Mouse (Mus musculus): ENCODE measurements at regions not wholly inside any gene's neighbourhood (a gene's known extent, or its start where the extent isn't known, plus 50 kb on each side); places are given as distances from the start of the nearest gene placed in this dataset.

DNA sequence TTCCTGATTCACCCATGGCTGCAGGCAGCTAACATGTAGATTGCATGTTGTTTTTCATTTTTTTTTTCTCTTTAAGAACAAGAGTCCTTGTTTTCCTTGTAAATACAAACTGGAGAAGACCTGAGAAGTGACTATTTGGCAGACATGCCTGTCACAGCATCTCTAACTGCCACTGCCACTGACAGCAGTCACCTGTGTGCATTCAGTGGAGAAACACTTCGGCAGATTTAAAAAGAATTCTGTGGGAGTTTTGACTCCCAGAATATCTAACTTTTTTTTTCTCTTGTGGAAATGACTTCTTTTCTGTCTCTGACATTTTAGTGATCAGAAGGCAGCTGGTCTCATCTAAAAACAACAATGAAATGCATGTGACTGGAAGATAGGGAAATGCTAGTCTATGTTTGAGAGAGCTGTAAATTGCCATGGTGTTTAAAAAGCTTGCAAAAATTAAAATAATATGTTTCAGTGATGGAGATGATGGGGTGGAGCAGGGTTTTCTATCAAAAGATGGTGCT lies 526.0 kb upstream of the Agtr1b start:
- no peak overlapping the region for H3K9ac ChIP-seq
- H3K27ac ChIP-seq = no peak overlapping the region
- no peaks in the 10 kb centered on the region for H3K9me3 ChIP-seq
- 63% methylated on average over 1 of the region's 1 CpGs for WGBS
- no peak overlapping the region for H3K4me3 ChIP-seq
- H3K27me3 ChIP-seq (replicated peaks) = no peaks in the 10 kb centered on the region
- H3K36me3 ChIP-seq (replicated peaks) = no peaks in the 10 kb centered on the region
- no peaks in the 10 kb centered on the region for H3K4me1 ChIP-seq
- H3K4me2 ChIP-seq = no peak overlapping the region
- ATAC-seq (replicated peaks) = no peak

DNA sequence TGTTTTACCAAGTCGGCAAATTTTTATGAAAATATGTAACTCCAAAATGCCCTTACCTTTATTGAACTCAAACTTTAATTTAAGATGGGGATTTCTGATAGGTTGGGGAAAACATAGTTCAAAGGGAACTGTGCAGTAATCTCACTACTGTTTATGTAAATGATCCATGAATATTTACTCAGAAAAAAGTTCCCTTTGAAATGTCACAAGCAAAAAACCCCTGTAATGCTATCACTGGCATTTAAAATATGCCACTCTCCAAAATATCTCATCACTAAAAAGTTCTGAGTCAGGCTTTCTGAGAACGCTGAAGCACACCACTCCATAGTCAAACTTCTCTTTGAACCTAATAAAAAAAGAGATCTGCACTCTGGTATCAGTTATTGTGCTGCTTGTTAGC lies 497.3 kb upstream of the Agtr1b start:
- no peaks in the 10 kb centered on the region for H3K36me3 ChIP-seq (replicated peaks)
- H3K4me3 ChIP-seq = no peak overlapping the region
- no peaks in the 10 kb centered on the region for H3K9me3 ChIP-seq
- no peaks in the 10 kb centered on the region for H3K27me3 ChIP-seq (replicated peaks)
- 82% methylated on average over 2 of the region's 2 CpGs for WGBS
- H3K4me2 ChIP-seq = no peak overlapping the region
- H3K4me1 ChIP-seq = no peaks in the 10 kb centered on the region
- H3K9ac ChIP-seq = no peak overlapping the region
- no peak overlapping the region for H3K27ac ChIP-seq
- no peak for ATAC-seq (replicated peaks)

DNA sequence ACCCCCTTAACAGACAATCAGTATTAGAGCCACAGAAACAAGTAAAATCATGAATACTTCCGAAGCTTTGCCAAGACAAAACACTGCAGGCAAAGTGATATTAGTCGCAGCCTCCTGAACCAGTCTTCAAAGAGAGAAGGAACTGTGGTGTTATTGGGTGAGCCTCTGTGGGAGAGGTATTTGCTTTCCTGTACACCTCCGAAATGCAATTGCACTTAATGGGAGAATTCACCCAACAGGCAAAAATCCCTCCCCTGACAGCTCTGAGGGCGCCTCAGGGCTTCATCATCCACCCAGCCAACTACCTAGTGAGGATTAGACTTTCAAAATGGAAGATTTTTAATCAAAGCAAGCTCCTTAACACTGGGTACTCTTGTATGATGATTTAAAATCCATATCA lies 464.1 kb upstream of the Agtr1b start:
- H3K4me2 ChIP-seq = no peak overlapping the region
- H3K36me3 ChIP-seq (replicated peaks) = no peaks in the 10 kb centered on the region
- H3K4me3 ChIP-seq = no peak overlapping the region
- no peak for ATAC-seq (replicated peaks)
- no peaks in the 10 kb centered on the region for H3K4me1 ChIP-seq
- H3K27ac ChIP-seq = no peak overlapping the region
- H3K27me3 ChIP-seq (replicated peaks) = no peaks in the 10 kb centered on the region
- H3K9ac ChIP-seq = no peak overlapping the region
- WGBS = 73% methylated on average over 4 of the region's 4 CpGs
- no peaks in the 10 kb centered on the region for H3K9me3 ChIP-seq

DNA sequence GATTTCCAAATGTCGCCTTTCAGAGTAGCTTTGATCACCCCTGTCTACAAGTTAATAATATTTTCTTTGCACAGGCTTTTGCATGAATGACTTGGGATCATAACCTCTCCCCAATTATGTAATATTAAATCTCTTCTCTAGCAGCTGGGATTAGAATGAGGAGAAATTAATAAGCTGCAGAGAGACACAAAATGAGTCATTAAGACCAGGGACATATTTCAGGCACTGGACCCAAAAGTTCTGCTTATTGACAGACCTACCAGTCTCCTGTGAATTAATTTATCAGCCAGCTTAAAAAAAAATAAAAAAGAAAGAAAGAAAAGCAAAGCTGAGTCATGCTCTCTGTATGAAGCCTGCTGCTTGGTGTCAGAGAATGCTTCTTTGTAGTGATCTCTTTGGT lies 462.4 kb upstream of the Agtr1b start:
- Histone ChIP-seq H3K4me3 (no peak overlapping the region), H3K27ac (no peak overlapping the region), H3K4me1 (no peaks in the 10 kb centered on the region), H3K9ac (no peak overlapping the region), H3K9me3 (no peaks in the 10 kb centered on the region), H3K36me3 (replicated peaks) (no peaks in the 10 kb centered on the region), H3K27me3 (replicated peaks) (no peaks in the 10 kb centered on the region), H3K4me2 (no peak overlapping the region)
- ATAC-seq (replicated peaks) = no peak
- 54% methylated on average over 1 of the region's 1 CpGs for WGBS

DNA sequence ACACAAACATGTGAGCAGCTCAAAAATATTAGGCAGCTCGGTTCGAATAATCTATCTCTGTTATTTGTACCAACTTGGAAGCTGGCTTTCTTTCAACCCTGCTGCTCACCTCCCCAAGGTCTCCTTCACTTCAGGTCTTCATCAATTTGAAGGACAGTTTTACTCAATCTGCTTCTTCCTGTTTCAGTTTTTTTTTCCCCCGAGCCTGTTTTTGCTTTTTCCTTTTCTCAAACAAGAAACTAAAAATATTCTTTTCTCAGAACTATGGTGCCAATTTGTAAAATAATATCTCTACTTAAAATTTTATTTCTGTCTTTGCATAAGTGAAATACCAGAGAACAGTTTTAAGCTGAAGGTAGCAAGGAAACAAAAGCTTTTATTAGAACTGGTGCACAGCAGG lies 461.8 kb upstream of the Agtr1b start:
- H3K36me3 ChIP-seq (replicated peaks) = no peaks in the 10 kb centered on the region
- H3K27me3 ChIP-seq (replicated peaks) = no peaks in the 10 kb centered on the region
- H3K9ac ChIP-seq = no peak overlapping the region
- 83% methylated on average over 3 of the region's 3 CpGs for WGBS
- H3K4me2 ChIP-seq = no peak overlapping the region
- no peak overlapping the region for H3K27ac ChIP-seq
- no peak for ATAC-seq (replicated peaks)
- no peaks in the 10 kb centered on the region for H3K9me3 ChIP-seq
- no peak overlapping the region for H3K4me3 ChIP-seq
- no peaks in the 10 kb centered on the region for H3K4me1 ChIP-seq

DNA sequence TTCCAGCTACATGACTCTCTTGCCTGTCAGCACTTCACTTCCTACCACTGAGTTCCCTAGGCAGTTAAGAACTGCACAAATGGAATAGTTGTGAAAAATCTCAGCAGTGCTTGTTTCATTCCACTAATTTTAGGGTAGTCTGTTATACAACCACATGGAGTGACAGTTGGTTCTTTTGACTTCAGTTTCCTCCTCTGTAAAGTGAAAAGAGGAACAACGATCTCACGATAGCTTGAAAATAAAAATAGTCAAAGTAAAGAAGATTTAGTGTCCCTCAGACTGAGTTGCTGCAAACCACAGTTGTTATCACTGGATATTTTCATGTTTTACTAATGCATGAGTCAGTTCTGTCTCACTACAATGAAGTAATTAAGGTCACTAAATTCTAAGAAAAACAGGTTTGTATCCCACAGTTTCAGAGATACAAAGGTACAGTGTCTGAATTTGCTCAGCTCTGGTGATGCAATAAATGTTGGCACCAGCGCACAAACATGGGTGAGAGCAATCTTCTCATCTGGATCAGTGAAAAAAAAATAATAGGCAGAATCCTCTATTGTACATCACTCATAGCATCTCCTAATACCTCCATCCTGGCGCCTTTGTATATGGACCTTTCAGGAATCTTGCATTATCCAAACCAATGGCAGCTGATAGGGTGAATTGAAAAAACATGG lies 458.8 kb upstream of the Agtr1b start:
- Histone ChIP-seq H3K27ac (no peak overlapping the region), H3K36me3 (replicated peaks) (no peaks in the 10 kb centered on the region), H3K9me3 (no peaks in the 10 kb centered on the region), H3K4me1 (peaks cover 3% of the 10 kb centered on the region; the same call in 1 of the 2 replicates), H3K9ac (no peak overlapping the region), H3K4me3 (no peak overlapping the region), H3K4me2 (no peak overlapping the region), H3K27me3 (replicated peaks) (no peaks in the 10 kb centered on the region)
- no peak for ATAC-seq (replicated peaks)
- 94% methylated on average over 4 of the region's 4 CpGs for WGBS

DNA sequence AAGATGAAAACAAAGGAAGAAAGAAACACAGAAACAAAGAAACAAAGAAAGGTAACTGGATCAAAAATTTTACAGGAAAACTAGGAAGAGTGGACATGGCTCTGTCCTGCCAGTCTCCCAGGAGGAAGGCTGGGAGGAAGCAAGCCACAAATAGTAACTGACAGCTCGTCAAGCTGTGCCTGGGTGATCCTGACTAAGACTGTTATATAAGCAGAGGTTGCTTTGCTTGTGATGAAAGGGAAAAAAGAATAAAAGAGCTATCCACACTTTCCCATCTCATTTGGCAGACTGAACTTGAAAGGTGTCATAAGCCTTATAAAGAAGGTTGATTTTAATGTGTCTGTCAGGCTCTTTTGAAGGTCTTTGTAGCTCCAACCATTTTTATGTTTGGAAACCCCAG lies 455.2 kb upstream of the Agtr1b start:
- WGBS = 22% methylated on average over 1 of the region's 1 CpGs
- Histone ChIP-seq H3K27me3 (replicated peaks) (no peaks in the 10 kb centered on the region), H3K4me3 (no peak overlapping the region), H3K36me3 (replicated peaks) (no peaks in the 10 kb centered on the region), H3K9ac (no peak overlapping the region), H3K27ac (no peak overlapping the region), H3K4me2 (no peak overlapping the region), H3K4me1 (peaks cover 3% of the 10 kb centered on the region; the same call in 1 of the 2 replicates), H3K9me3 (no peaks in the 10 kb centered on the region)
- ATAC-seq (replicated peaks) = 0 out of 2 replicates have a peak, but pooled peaks have one; percentile 52

DNA sequence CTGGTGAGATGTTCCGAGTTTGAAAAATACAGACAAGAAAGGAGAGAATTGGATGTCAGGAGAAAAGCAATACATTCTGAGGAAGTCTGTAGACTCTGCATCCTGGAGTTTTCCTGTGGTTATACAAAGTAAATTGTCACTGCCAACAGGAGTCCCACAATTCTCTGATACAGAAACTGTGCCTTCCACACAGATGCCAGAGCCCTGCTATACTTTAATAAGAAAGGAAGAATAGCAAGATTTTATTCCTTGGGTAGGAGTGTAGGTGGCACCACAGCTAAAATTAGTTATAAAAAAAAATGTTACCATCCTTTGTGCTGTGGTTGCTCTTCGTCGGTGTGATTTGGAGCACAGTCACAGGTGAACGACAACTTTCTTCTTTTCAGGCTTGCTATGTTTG lies 454.7 kb upstream of the Agtr1b start:
- Histone ChIP-seq H3K4me1 (peaks cover 3% of the 10 kb centered on the region; the same call in 1 of the 2 replicates), H3K4me2 (no peak overlapping the region), H3K4me3 (no peak overlapping the region), H3K27me3 (replicated peaks) (no peaks in the 10 kb centered on the region), H3K27ac (no peak overlapping the region), H3K9me3 (no peaks in the 10 kb centered on the region), H3K36me3 (replicated peaks) (no peaks in the 10 kb centered on the region), H3K9ac (no peak overlapping the region)
- WGBS = 61% methylated on average over 4 of the region's 4 CpGs
- no peak for ATAC-seq (replicated peaks)

DNA sequence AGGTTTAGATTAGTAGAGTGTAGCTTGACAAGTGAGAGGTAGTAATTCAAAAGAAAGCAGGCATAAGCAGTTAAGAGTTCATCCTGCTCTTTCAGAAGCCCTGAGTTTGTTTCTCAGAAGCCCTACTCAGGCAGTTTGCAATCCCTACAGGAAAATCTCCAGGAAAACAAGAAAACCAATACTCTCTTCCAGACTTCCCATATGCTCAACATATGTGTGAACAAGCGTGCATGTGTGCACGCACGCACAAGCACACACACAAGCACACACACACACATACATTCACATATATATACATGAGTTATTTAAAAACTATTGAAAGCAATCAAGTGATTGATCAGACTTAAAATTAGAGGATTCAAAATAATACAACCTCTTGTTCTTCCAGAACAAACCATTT lies 453.1 kb upstream of the Agtr1b start:
- 96% methylated on average over 3 of the region's 3 CpGs for WGBS
- H3K4me3 ChIP-seq = no peak overlapping the region

DNA sequence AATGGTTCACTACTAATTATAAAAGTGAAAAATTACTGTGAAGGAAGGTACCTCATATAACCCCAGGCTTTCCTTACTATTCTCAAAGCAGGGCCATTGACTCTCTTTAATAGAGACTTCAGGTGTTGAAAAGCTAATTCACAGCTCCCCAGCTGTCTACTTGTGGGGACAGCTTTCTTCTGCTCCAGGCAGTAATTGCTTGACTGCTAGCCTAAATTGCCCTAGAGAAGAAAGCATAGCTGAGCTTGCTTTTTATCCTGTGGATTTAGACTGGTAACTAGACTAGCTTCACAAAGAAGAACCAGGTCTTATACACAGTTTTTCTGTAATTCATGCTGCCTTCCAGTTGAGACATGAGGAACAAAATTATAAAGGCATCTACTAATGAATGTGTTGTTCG lies 452.6 kb upstream of the Agtr1b start:
- Histone ChIP-seq H3K9me3 (no peaks in the 10 kb centered on the region), H3K27ac (no peak overlapping the region), H3K9ac (no peak overlapping the region), H3K27me3 (replicated peaks) (no peaks in the 10 kb centered on the region), H3K4me2 (no peak overlapping the region), H3K4me3 (no peak overlapping the region), H3K4me1 (peaks cover 3% of the 10 kb centered on the region; the same call in 1 of the 2 replicates), H3K36me3 (replicated peaks) (no peaks in the 10 kb centered on the region)
- no peak for ATAC-seq (replicated peaks)
- 79% methylated on average over 1 of the region's 1 CpGs for WGBS

More for the DNA sequence above, 453.1 kb upstream of the Agtr1b start:
- no peaks in the 10 kb centered on the region for H3K36me3 ChIP-seq (replicated peaks)
- no peaks in the 10 kb centered on the region for H3K9me3 ChIP-seq
- no peak overlapping the region for H3K27ac ChIP-seq
- ATAC-seq (replicated peaks) = no peak
- H3K27me3 ChIP-seq (replicated peaks) = no peaks in the 10 kb centered on the region
- H3K9ac ChIP-seq = no peak overlapping the region
- no peak overlapping the region for H3K4me2 ChIP-seq
- H3K4me1 ChIP-seq = peaks cover 3% of the 10 kb centered on the region; the same call in 1 of the 2 replicates

DNA sequence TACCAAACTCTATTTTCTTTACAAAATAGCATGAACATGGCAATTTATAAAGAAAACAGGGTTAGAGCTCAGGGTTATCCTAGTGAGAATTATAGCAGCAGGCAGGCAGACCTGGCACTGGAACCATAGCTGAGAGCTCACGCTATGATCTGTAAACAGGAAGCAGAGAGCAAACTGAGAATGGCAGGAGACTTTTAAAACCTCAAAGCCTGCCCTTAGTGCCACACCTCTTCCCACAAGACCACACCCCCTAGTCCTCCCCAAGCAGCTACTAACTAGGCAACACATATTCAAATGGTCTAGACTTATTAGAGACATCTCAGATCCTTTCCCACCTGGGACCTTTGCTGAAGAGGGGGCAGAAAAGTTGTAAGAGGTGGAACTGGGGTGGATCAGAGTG lies 449.6 kb upstream of the Agtr1b start:
- WGBS = 63% methylated on average over 1 of the region's 1 CpGs
- no peaks in the 10 kb centered on the region for H3K4me1 ChIP-seq
- no peak overlapping the region for H3K9ac ChIP-seq
- H3K27ac ChIP-seq = no peak overlapping the region
- no peak overlapping the region for H3K4me3 ChIP-seq
- H3K27me3 ChIP-seq (replicated peaks) = no peaks in the 10 kb centered on the region
- no peak overlapping the region for H3K4me2 ChIP-seq
- no peak for ATAC-seq (replicated peaks)
- no peaks in the 10 kb centered on the region for H3K36me3 ChIP-seq (replicated peaks)
- no peaks in the 10 kb centered on the region for H3K9me3 ChIP-seq

DNA sequence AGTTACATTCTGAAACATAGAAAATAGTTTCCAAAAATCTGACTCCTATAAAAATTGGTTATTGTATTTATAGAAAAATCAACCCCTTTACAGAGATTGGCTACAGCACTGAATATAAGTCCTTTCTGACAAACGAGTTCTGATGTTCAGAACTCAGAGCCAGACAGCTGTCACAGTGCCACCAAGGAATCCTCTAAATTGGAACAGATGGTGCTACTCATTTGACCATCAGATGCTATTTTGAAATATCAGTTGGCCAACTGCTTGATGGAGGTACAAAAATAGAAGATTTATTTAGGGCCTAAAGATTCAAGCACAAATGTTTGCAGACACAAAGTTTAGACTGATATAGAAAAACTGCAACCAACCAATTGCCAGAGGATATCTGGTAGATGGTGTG lies 427.3 kb upstream of the Agtr1b start:
- WGBS = 21% methylated on average over 1 of the region's 1 CpGs
- Histone ChIP-seq H3K4me3 (no peak overlapping the region), H3K4me2 (no peak overlapping the region), H3K36me3 (replicated peaks) (no peaks in the 10 kb centered on the region), H3K9me3 (no peaks in the 10 kb centered on the region), H3K4me1 (no peaks in the 10 kb centered on the region), H3K9ac (no peak overlapping the region), H3K27ac (no peak overlapping the region), H3K27me3 (replicated peaks) (no peaks in the 10 kb centered on the region)
- ATAC-seq (replicated peaks) = no peak

DNA sequence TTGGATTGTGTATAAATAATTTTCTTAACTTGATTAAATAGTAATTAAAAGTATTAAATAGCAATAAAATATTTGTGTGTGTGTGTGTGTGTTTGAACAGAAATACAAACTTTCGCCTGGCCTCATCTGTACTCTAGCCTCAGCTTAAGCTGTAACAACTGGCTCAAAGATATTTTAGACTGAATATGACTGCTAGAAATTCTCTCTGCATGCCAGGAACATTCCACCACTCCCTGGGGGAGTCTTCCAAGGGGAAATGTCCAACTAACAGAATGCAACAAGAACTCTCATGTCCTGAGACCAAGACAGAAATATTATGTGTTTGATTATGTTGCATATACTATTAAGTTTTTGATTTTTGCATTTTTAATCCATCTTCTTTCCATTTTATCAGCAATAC lies 425.5 kb upstream of the Agtr1b start:
- H3K4me1 ChIP-seq = no peaks in the 10 kb centered on the region
- no peak overlapping the region for H3K9ac ChIP-seq
- no peaks in the 10 kb centered on the region for H3K27me3 ChIP-seq (replicated peaks)
- WGBS = 100% methylated on average over 1 of the region's 1 CpGs
- H3K36me3 ChIP-seq (replicated peaks) = no peaks in the 10 kb centered on the region
- no peak overlapping the region for H3K4me2 ChIP-seq
- no peak overlapping the region for H3K4me3 ChIP-seq
- no peaks in the 10 kb centered on the region for H3K9me3 ChIP-seq
- ATAC-seq (replicated peaks) = no peak
- no peak overlapping the region for H3K27ac ChIP-seq
